Mouse (Mus musculus): ENCODE data around the gene Arhgap17. TPM values are rescaled to one million over a fixed set of nuclear protein-coding genes. Genes with fewer than 3 reads are reported as not detected.

Arhgap17 gene
- polyA plus RNA-seq, 1 experiment: 8.2 TPM

DNA sequence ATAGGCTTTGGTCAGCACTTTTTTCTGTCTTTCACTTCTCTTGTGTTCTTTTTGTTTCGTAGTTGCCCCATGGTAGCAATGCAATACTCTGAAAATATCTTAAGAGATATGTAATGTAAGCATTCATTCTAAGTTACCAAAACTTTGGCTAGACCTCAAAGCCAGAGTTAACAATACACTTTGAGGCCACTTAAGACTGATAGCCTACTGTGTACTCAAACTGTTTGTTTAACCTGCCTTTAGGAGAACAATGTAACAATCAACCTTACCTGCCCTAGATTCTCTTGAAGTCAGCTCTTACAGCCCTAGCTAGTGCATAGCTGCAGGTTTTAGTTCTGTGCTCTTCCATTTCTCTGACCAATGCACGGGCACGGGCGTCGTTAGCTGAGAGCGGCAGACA, 24.6 kb upstream of the Arhgap17 start:
- Histone ChIP-seq H3K4me3 (ENCODE audit: control insufficient read depth, low read depth, low read length) (no peak overlapping the region), H3K27me3 (ENCODE audit: control insufficient read depth, insufficient read depth, low read length) (no peaks in the 10 kb centered on the region), H3K36me3 (ENCODE audit: control insufficient read depth, insufficient read depth, low read length) (no peaks in the 10 kb centered on the region; the same call in 1 of the 2 replicates), H3K27ac (ENCODE audit: control insufficient read depth, insufficient read depth, low read depth, low read length) (no peak overlapping the region), H3K4me1 (ENCODE audit: control insufficient read depth, insufficient read depth, low read length) (no peaks in the 10 kb centered on the region)
- no peak for TF ChIP-seq CTCF (IDR thresholded peaks at IDR 0.05; ENCODE audit: control insufficient read depth, insufficient read depth, insufficient replicate concordance, low read depth, low read length)
- no peak for TF ChIP-seq POLR2A (IDR thresholded peaks at IDR 0.05; ENCODE audit: control insufficient read depth, low read depth, low read length)

GRCm38 (mm10) chr7:123389686-123390280, 20.1 kb upstream of the Arhgap17 start:
- H3K27ac ChIP-seq (ENCODE audit: control insufficient read depth, insufficient read depth, low read depth, low read length): no peak overlapping the region
- no peak overlapping the region for H3K4me3 ChIP-seq (ENCODE audit: control insufficient read depth, low read depth, low read length)
- no peaks in the 10 kb centered on the region for H3K4me1 ChIP-seq (ENCODE audit: control insufficient read depth, insufficient read depth, low read length)
- TF ChIP-seq POLR2A (IDR thresholded peaks at IDR 0.05; ENCODE audit: control insufficient read depth, low read depth, low read length) (no peak), CTCF (IDR thresholded peaks at IDR 0.05; ENCODE audit: control insufficient read depth, insufficient read depth, insufficient replicate concordance, low read depth, low read length) (no peak)
- H3K36me3 ChIP-seq (ENCODE audit: control insufficient read depth, insufficient read depth, low read length): no peaks in the 10 kb centered on the region; the same call in 1 of the 2 replicates
- no peaks in the 10 kb centered on the region for H3K27me3 ChIP-seq (ENCODE audit: control insufficient read depth, insufficient read depth, low read length)

GRCm38 (mm10) chr7:123385693-123386407, 16.1 kb upstream of the Arhgap17 start:
- no peak overlapping the region for H3K4me3 ChIP-seq (ENCODE audit: control insufficient read depth, low read depth, low read length)
- H3K27ac ChIP-seq (ENCODE audit: control insufficient read depth, insufficient read depth, low read depth, low read length): no peak overlapping the region
- TF ChIP-seq POLR2A (IDR thresholded peaks at IDR 0.05; ENCODE audit: control insufficient read depth, low read depth, low read length) (no peak), CTCF (IDR thresholded peaks at IDR 0.05; ENCODE audit: control insufficient read depth, insufficient read depth, insufficient replicate concordance, low read depth, low read length) (no peak)
- H3K4me1 ChIP-seq (ENCODE audit: control insufficient read depth, insufficient read depth, low read length): no peaks in the 10 kb centered on the region
- no peaks in the 10 kb centered on the region for H3K27me3 ChIP-seq (ENCODE audit: control insufficient read depth, insufficient read depth, low read length)
- no peaks in the 10 kb centered on the region; the same call in 1 of the 2 replicates for H3K36me3 ChIP-seq (ENCODE audit: control insufficient read depth, insufficient read depth, low read length)

GRCm38 (mm10) chr7:123377443-123378400, 8.0 kb upstream of the Arhgap17 start:
- Histone ChIP-seq H3K4me1 (ENCODE audit: control insufficient read depth, insufficient read depth, low read length) (peaks cover 6% of the 10 kb centered on the region), H3K4me3 (ENCODE audit: control insufficient read depth, low read depth, low read length) (peak overlapping the region; percentile 95), H3K27me3 (ENCODE audit: control insufficient read depth, insufficient read depth, low read length) (no peaks in the 10 kb centered on the region), H3K36me3 (ENCODE audit: control insufficient read depth, insufficient read depth, low read length) (no peaks in the 10 kb centered on the region), H3K27ac (ENCODE audit: control insufficient read depth, insufficient read depth, low read depth, low read length) (peak overlapping the region; percentile 51; the same call in 1 of the 2 replicates)
- TF ChIP-seq CTCF (IDR thresholded peaks at IDR 0.05; ENCODE audit: control insufficient read depth, insufficient read depth, insufficient replicate concordance, low read depth, low read length) (0 out of 2 replicates have a peak, but pooled peaks have one; percentile 4), POLR2A (IDR thresholded peaks at IDR 0.05; ENCODE audit: control insufficient read depth, low read depth, low read length) (peak; percentile 71)

DNA sequence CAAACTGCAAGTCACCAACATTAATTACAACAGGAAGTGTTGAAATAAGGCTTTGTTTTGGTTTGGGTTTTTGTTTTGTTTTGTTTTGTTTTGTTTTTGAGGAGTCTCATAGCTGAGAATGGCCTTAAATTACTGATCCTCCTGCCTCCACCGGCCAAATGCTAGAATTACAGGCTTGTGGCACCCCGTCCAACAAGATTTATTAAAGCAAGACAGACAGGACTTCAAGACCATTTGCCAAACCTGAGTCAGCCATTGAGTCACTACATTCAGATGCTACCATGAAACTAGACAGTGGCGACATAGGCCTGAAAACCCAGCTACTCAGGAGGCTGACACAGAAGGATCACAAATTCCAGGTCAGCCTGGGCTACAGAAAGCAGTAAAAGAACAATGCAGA, 1.8 kb upstream of the Arhgap17 start:
- TF ChIP-seq CTCF (IDR thresholded peaks at IDR 0.05; ENCODE audit: control insufficient read depth, insufficient read depth, insufficient replicate concordance, low read depth, low read length): no peak
- TF ChIP-seq POLR2A (IDR thresholded peaks at IDR 0.05; ENCODE audit: control insufficient read depth, low read depth, low read length): no peak
- H3K27me3 ChIP-seq (ENCODE audit: control insufficient read depth, insufficient read depth, low read length): no peaks in the 10 kb centered on the region
- peaks cover 3% of the 10 kb centered on the region; the same call in 1 of the 2 replicates for H3K4me1 ChIP-seq (ENCODE audit: control insufficient read depth, insufficient read depth, low read length)
- H3K27ac ChIP-seq (ENCODE audit: control insufficient read depth, insufficient read depth, low read depth, low read length): no peak overlapping the region
- H3K4me3 ChIP-seq (ENCODE audit: control insufficient read depth, low read depth, low read length): no peak overlapping the region
- no peaks in the 10 kb centered on the region for H3K36me3 ChIP-seq (ENCODE audit: control insufficient read depth, insufficient read depth, low read length)

- Histone ChIP-seq H3K27ac (ENCODE audit: control insufficient read depth, insufficient read depth, low read depth, low read length) (no peak overlapping the region), H3K36me3 (ENCODE audit: control insufficient read depth, insufficient read depth, low read length) (no peaks in the 10 kb centered on the region), H3K4me1 (ENCODE audit: control insufficient read depth, insufficient read depth, low read length) (peaks cover 3% of the 10 kb centered on the region; the same call in 1 of the 2 replicates), H3K4me3 (ENCODE audit: control insufficient read depth, low read depth, low read length) (peak overlapping the region; percentile 90), H3K27me3 (ENCODE audit: control insufficient read depth, insufficient read depth, low read length) (no peaks in the 10 kb centered on the region)
- TF ChIP-seq CTCF (IDR thresholded peaks at IDR 0.05; ENCODE audit: control insufficient read depth, insufficient read depth, insufficient replicate concordance, low read depth, low read length) (no peak), POLR2A (IDR thresholded peaks at IDR 0.05; ENCODE audit: control insufficient read depth, low read depth, low read length) (no peak)
Observed at GRCm38 (mm10) chr7:123370700-123371099, 985 bp upstream of the Arhgap17 start.
